Mouse (Mus musculus) spleen, postnatal 14 days (tissue): ENCODE results near the gene Ilk.
"Not testable (repeated sequence)": the region's sequence is repeated elsewhere in the genome, so short reads cannot be mapped to it uniquely, and the experiment has no call there.

ENCODE experiments used
- DNase-seq, 2 experiments: peaks; one replicate each; pipeline ENCODE4 v3.0.0; 2021 to 2022; ENCODE audit warnings: low spot score in 2 of 2

The Ilk gene

GRCm38 (mm10) chr7:105736264-105736901, at the start of gene Ilk:
Gene Ilk, plus strand, starts transcription at chr7:105736592.
- DNase-seq = peak; percentile 83 to 85

GRCm38 (mm10) chr7:105690875-105691274, 45.5 kb upstream of the Ilk start:
- no peak for DNase-seq

GRCm38 (mm10) chr7:105703184-105703583, 33.2 kb upstream of the Ilk start:
- no peak for DNase-seq

- no peak for DNase-seq
Measured at GRCm38 (mm10) chr7:105703816-105704215, 32.6 kb upstream of the Ilk start.

- DNase-seq = no peak
Measured at GRCm38 (mm10) chr7:105708733-105709132, 27.7 kb upstream of the Ilk start.

GRCm38 (mm10) chr7:105715366-105715765, 21.0 kb upstream of the Ilk start:
- DNase-seq = no peak

- DNase-seq = no peak
Measured at GRCm38 (mm10) chr7:105721916-105722315, 14.5 kb upstream of the Ilk start.

GRCm38 (mm10) chr7:105726144-105726979, 10.0 kb upstream of the Ilk start:
- DNase-seq = peak in 1 of 2 experiments; percentile 25

GRCm38 (mm10) chr7:105726980-105727325, 9.4 kb upstream of the Ilk start:
- DNase-seq = no peak

GRCm38 (mm10) chr7:105728701-105729428, 7.5 kb upstream of the Ilk start:
- no peak for DNase-seq

GRCm38 (mm10) chr7:105733836-105734235, 2.6 kb upstream of the Ilk start:
- DNase-seq = no peak

GRCm38 (mm10) chr7:105734826-105735225, 1.6 kb upstream of the Ilk start:
- no peak for DNase-seq

GRCm38 (mm10) chr7:105735464-105735863, 928 bp upstream of the Ilk start:
- DNase-seq = not testable (repeated sequence)

- DNase-seq = peak; percentile 30 to 38
Measured at GRCm38 (mm10) chr7:105736911-105737521, 624 bp downstream of the Ilk start, which contains the start of gene Rrp8. Gene Rrp8, minus strand, starts transcription at chr7:105737385.

GRCm38 (mm10) chr7:105737648-105738047, 1.3 kb downstream of the Ilk start:
- no peak for DNase-seq

GRCm38 (mm10) chr7:105738286-105738685, 1.9 kb downstream of the Ilk start:
- no peak for DNase-seq

- no peak for DNase-seq
Measured at GRCm38 (mm10) chr7:105738948-105739347, 2.6 kb downstream of the Ilk start.

- no peak for DNase-seq
Measured at GRCm38 (mm10) chr7:105740089-105740795, 3.9 kb downstream of the Ilk start.

- DNase-seq = no peak
Measured at GRCm38 (mm10) chr7:105740851-105741250, 4.5 kb downstream of the Ilk start.

- no peak for DNase-seq
Measured at GRCm38 (mm10) chr7:105741978-105742377, 5.6 kb downstream of the Ilk start.

- DNase-seq = not testable (repeated sequence)
Measured at GRCm38 (mm10) chr7:105742539-105743215, 6.3 kb downstream of the Ilk start.
